Mouse (Mus musculus) liver, embryonic 14.5 days (tissue): ENCODE measurements around the gene Gart.

ENCODE experiments used
- CTCF ChIP-seq: IDR thresholded peaks from 2 replicates; pipeline ENCODE4 v1.5.1; 2016; ENCODE audit warnings: antibody characterized with exemption, low read depth, control low read depth
- EP300 ChIP-seq: IDR thresholded peaks from 2 replicates; pipeline ENCODE4 v1.6.1; 2016; ENCODE audit warnings: antibody characterized with exemption, low read depth

- TF ChIP-seq EP300: no peak
- no peak for TF ChIP-seq CTCF
Observed at GRCm38 (mm10) chr16:91662336-91662735, 15.6 kb upstream of the Gart start.
